Mouse (Mus musculus) liver, adult 2 months (tissue): ENCODE measurements around the gene Cyp4a32.

Source experiments
- CTCF ChIP-seq: fragments of 200-500 bp; IDR thresholded peaks from 2 replicates; pipeline ENCODE4 v1.5.1; 2011; ENCODE audit warnings: low read depth, low read length, control low read depth
- POLR2A ChIP-seq: fragments of 200-500 bp; IDR thresholded peaks from 2 replicates; pipeline ENCODE4 v1.6.1; 2011; ENCODE audit warnings: low read length, control low read depth; ENCODE audit not compliant: insufficient read depth; ENCODE audit errors: extremely low read depth

DNA sequence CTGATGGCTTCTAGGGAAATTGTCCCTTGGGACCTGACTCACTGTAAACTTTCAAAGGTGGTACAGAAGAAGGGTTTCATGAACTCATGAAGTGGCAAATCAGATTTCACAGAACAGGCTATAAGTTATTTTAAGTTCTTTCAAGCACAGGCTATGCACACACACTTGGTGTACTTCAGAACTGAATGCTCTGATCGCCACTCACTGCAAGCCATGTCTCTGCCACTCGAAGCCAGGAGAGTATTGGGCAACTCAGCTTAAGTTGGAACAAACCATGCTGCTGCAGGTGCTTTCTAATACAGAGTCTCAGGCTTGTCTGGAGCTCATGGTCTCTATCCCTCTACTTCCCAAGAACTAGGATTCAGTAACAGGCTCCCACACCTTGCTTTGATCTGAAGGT lies 25.0 kb upstream of the Cyp4a32 start:
- TF ChIP-seq POLR2A = no peak
- no peak for TF ChIP-seq CTCF
